Mouse (Mus musculus) E14TG2a.4 (cell line): Measurements from ENCODE around the gene Sgcb.

Source experiments
- CTCF ChIP-seq: conservative IDR thresholded peaks from 2 replicates; pipeline ENCODE4 v1.5.1; 2014; ENCODE audit warnings: low read length
- NANOG ChIP-seq: IDR thresholded peaks from 2 replicates; pipeline ENCODE4 v1.6.1; 2014; ENCODE audit warnings: borderline replicate concordance, low read length, mixed read lengths

- TF ChIP-seq CTCF (no peak), NANOG (no peak)
Observed at GRCm38 (mm10) chr5:73641058-73641457, 6.5 kb downstream of the Sgcb start.
